Mouse (Mus musculus) right cerebral cortex, postnatal 36 days (tissue): ENCODE results near the gene Lfng.

ENCODE experiments used
- DNase-seq, 2 experiments: peaks; one replicate each; pipeline ENCODE4 v3.0.0; 2022; ENCODE audit warnings: low spot score in 2 of 2, mixed read lengths in 1 of 2

Gene Lfng

GRCm38 (mm10) chr5:140589082-140589774 lies 17.9 kb upstream of the Lfng start:
- no peak for DNase-seq

- DNase-seq = no peak
Observed at GRCm38 (mm10) chr5:140594846-140595245, 12.3 kb upstream of the Lfng start.

- no peak for DNase-seq
Observed at GRCm38 (mm10) chr5:140596426-140596825, 10.7 kb upstream of the Lfng start.

- DNase-seq = no peak
Observed at GRCm38 (mm10) chr5:140596927-140597588, 10.1 kb upstream of the Lfng start.

- no peak for DNase-seq
Observed at GRCm38 (mm10) chr5:140597787-140598186, 9.3 kb upstream of the Lfng start.

- no peak for DNase-seq
Observed at GRCm38 (mm10) chr5:140599939-140600338, 7.2 kb upstream of the Lfng start.

GRCm38 (mm10) chr5:140601712-140602111 lies 5.4 kb upstream of the Lfng start:
- DNase-seq = no peak

GRCm38 (mm10) chr5:140602540-140602939 lies 4.6 kb upstream of the Lfng start:
- DNase-seq = no peak

- DNase-seq = no peak
Observed at GRCm38 (mm10) chr5:140604386-140604785, 2.7 kb upstream of the Lfng start.

GRCm38 (mm10) chr5:140605228-140605627 lies 1.9 kb upstream of the Lfng start:
- DNase-seq = no peak

- no peak for DNase-seq
Observed at GRCm38 (mm10) chr5:140606386-140606785, 734 bp upstream of the Lfng start.

- DNase-seq = no peak
Observed at GRCm38 (mm10) chr5:140607836-140608633, 915 bp downstream of the Lfng start.

- DNase-seq = no peak
Observed at GRCm38 (mm10) chr5:140608634-140609015, 1.5 kb downstream of the Lfng start.

GRCm38 (mm10) chr5:140609511-140610272 lies 2.6 kb downstream of the Lfng start:
- DNase-seq = no peak

GRCm38 (mm10) chr5:140610273-140611011 lies 3.3 kb downstream of the Lfng start:
- DNase-seq = no peak

- peak in 1 of 2 experiments; percentile 52 for DNase-seq
Observed at GRCm38 (mm10) chr5:140611021-140611583, 4.0 kb downstream of the Lfng start.

GRCm38 (mm10) chr5:140611611-140612185 lies 4.6 kb downstream of the Lfng start:
- no peak for DNase-seq

GRCm38 (mm10) chr5:140612191-140612590 lies 5.1 kb downstream of the Lfng start:
- no peak for DNase-seq

- no peak for DNase-seq
Observed at GRCm38 (mm10) chr5:140614141-140614540, 7.0 kb downstream of the Lfng start.

GRCm38 (mm10) chr5:140614837-140615236 lies 7.7 kb downstream of the Lfng start:
- no peak for DNase-seq
